Mouse (Mus musculus): ENCODE data around the gene Hist1h2bn.
"Not testable (repeated sequence)": the region's sequence is repeated elsewhere in the genome, so short reads cannot be mapped to it uniquely, and the experiment has no call there.

The Hist1h2bn gene

DNA sequence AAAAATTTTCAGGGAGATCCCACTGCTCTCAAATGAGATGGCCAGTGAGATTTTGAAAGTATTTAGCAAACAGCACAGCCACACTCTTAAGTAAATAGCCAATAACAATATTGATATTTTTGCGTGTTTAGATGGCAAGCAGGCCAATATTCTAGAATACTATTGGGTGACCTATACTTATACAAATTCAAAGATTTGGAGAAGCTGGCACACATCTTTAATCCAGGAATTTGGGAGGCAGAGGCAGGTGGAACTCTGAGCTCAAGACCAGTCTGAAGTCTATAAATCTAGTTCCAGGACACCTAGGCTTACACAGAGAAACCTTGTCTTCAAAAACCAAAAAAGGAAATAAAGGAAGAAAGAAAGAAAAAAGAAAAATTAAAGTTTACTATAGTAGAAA lies 27.7 kb downstream of the Hist1h2bn start:
- DNase-seq (ENCODE audit: low read depth, low spot score) = no peak

DNA sequence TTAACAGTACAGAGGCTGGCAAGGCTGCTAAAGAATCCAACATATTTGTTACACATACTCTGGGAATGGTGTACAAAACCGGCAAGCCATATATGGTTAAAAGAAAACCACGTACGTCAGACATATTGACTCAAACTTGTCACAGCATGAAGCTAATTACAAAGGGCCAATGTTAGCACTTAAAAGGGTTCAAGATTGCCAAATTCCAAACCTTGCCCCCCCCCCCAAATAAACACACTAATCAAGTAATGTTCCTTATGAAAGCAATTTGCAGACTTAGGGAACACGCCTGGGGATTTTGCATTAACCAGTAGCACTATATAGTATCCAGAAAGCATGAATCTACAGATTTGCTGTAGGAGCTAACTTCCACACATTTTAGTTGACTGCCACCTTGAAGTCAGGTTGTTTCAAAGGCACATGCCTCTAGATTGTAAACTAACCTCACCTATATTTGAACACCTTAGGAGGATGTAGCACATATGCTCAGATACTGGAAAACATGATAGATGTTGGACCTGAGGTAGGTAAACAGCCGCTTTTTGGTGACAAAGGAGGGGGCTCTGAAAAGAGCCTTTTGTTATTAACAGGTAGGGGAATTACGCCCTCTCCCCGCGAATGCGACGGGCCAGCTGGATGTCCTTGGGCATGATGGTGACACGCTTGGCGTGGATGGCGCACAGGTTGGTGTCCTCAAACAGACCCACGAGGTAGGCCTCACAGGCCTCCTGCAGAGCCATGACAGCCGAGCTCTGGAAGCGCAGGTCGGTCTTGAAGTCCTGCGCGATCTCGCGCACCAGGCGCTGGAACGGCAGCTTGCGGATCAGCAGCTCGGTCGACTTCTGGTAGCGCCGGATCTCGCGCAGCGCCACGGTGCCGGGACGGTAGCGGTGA lies 28.7 kb downstream of the Hist1h2bn start:
- DNase-seq (ENCODE audit: low read depth, low spot score) = peak; percentile 85

DNA sequence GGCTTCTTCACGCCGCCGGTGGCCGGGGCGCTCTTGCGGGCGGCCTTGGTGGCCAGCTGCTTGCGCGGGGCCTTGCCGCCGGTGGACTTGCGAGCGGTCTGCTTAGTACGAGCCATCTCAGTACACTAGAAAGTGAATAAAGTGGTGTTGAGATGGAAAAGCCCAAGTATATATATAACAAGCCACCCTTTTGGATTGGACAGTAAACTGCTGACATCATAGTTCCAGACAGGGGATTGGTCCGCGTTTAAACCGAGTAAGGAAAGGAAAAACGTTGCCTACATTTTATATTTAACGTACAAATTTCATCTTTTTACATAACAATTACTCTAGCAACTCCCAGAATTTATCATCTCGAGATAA lies 29.3 kb downstream of the Hist1h2bn start, which contains the start of gene Hist1h3i:
Gene Hist1h3i, minus strand, starts transcription at position 116 of the 363 bp plus-strand sequence.
- DNase-seq (ENCODE audit: low read depth, low spot score) = peak; percentile 92

DNA sequence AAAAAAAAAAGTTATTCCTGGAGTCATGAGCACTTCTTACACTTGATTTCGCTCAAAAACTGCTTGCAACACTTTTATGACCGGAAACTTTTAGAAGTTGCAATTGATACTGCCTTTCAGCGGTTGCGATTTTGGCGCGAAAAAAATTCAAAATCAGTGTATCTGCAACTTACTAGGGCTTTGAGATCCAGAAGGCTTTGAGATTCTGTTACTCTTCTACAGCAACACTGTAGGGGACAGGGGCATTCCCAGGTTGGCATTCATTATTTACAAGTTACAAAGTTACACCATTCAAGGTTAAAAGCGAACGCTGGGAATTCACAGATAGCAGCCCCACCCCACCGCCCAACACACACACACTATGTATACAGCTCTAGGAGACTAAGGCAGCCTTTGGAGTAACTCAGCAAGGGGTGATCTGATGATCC lies 29.8 kb downstream of the Hist1h2bn start:
- DNase-seq (ENCODE audit: low read depth, low spot score) = peak; percentile 76

DNA sequence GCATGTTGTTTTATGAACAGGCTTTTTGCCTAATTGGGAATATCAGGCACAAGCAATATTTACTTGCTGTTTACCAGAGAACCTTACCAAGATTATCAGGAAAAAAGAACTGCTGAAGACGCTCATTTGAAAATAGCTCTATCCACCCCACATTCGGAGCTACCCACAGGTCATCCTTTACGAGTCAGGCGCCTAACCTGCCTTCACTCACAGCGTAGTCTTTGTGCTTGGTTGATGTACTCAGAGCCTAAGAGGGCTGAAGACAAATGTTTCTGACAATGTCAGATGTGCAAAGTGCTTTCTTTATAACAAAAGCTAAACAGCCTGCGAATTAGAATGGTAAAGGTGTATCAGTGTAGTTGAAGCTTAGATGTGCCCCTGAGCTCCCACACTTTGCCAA lies 30.4 kb downstream of the Hist1h2bn start:
- no peak for DNase-seq (ENCODE audit: low read depth, low spot score)

DNA sequence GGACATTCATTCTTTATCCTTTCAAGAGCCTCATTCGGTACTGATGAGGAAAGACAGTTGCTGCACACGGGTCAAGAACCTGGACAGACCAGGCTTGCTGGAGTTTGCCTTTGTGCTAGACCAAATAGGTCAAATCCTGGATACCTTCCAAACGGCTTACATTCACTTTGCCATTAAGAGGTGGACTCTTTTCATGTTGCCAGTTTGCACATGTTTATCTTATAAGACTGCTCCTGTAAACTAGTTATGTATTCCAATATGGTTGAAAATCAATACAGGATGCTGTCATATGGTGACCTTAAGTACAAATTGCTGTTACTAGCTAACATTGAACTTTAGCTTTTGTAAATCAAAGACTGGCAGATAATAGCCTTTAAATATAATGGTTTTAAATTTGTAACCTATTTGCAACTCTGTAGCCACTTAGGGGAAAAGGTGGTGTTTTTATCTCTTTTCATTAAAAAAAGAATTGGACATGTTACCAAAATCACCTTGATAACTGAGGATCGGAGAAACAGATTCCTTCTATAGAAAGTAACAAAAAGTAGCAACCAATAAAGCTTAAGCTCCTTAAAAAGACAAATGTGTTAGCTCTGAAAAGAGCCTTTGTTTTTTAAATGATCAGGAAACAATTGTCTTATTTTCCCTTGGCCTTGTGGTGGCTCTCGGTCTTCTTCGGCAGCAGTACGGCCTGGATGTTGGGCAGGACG lies 32.4 kb downstream of the Hist1h2bn start:
- peak; percentile 81 for DNase-seq (ENCODE audit: low read depth, low spot score)

DNA sequence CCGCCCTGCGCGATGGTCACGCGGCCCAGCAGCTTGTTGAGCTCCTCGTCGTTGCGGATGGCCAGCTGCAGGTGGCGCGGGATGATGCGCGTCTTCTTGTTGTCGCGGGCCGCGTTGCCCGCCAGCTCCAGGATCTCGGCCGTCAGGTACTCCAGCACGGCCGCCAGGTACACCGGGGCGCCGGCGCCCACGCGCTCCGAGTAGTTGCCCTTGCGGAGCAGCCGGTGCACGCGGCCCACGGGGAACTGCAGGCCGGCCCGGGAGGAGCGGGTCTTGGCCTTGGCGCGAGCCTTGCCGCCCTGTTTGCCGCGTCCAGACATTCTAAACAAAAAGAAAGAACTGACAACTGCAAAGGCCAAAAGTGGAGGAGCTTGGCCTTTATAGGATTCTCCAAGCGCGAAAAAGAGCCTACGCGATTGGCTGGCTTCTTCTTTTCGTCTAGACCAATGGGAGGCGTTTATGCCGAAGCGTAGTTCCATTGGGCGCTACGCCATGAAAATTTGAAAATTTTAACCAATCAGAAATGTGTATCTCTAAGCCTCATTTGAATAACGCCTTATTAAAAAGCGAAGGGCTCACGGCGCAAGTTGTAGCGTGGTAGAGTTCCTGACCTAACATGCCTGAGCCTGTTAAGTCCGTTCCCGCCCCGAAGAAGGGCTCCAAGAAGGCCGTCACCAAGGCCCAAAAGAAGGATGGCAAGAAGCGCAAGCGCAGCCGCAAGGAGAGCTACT lies 33.1 kb downstream of the Hist1h2bn start, which contains the start of the genes Hist1h2an and Hist1h2bp:
Gene Hist1h2an, minus strand, starts transcription at position 320 of the 731 bp plus-strand sequence.
Gene Hist1h2bp, plus strand, starts transcription at position 563 of the 731 bp plus-strand sequence.
- DNase-seq (ENCODE audit: low read depth, low spot score) = peak; percentile 98

DNA sequence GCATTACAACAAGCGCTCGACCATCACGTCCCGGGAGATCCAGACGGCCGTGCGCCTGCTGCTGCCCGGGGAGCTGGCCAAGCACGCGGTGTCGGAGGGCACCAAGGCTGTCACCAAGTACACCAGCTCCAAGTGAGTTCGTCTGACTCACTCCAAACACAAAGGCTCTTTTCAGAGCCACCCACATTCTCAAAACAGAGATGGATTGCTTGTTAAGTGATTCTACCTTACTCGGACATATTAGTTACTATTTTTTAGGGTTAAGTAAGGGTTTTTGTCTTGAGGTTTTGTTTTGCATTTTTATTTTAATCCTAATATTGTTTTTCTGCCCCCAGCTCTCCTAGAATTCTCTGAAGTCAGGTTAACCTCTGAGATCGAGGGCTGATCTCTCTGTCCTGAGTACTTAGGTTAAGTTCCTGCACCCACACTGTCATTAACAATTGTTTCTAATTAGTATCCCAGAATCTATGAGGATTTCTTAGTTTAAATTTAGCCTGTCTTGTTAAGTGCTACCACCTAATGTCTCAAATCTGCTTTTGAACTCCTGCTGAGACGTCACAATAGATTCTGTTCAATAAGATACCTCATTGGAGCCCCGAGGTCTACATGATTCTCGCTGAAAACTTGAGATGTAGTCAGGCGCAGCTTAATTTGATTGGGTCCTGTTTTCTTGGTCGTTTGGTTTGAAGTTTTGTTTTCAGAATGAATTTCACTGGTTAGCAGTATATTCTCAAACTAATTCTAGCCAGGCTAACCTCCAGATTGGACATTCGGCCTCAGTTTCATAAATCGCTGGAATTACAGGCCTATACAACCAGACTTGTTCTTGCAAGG lies 34.1 kb downstream of the Hist1h2bn start:
- peak; percentile 54 for DNase-seq (ENCODE audit: low read depth, low spot score)

DNA sequence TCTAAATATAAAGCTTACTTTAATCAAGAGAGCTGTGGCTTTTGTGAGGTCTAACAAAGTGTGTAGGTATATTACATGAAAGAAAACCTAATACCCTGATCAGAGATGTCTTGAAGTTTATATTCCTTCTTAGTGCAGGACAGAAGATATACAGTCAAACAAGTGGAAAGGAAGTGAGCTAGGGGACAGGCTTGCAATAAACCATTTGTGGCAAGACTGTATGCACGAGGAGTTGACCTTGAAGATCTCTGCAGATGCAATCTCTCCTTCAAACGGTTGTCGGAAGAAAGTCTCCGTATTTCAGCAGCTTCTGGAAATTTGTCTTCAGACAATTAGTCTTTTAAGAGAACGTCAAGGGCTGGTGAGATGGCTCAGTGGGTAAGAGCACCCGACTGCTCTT lies 36.0 kb downstream of the Hist1h2bn start:
- DNase-seq (ENCODE audit: low read depth, low spot score) = no peak

DNA sequence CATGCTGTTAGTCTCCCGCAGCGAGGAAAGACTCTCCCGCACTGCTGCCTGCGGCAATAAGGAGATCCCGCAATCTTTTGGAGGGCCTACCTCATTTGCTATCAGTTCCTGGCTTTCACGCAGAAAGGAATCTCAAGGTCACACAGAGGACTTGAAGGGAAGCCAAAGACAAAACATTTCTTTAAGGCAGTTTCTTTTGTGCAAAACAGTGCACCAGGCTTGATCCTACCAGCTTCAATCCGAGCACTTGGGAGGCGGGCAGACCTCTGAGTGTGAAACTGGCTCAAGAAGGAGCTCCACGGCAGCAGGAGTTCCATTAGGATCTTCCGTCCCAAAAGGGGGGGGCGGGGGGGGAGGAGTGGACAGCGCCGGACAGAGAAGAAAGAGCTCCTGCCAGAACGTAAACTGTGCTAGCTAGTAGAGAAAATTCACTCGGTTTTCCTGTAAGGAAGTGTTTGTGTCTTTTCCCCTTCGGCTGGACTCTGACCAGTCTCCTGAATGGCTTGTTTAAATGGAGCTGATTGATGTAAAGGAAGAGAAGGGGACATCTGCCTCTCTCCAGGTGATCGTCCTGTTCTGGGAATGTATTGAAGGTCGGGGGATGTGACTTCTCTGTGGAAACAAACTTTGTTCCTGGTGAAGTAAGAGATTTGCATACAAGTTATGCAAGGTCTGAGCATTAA lies 36.8 kb downstream of the Hist1h2bn start:
- no peak for DNase-seq (ENCODE audit: low read depth, low spot score)

DNA sequence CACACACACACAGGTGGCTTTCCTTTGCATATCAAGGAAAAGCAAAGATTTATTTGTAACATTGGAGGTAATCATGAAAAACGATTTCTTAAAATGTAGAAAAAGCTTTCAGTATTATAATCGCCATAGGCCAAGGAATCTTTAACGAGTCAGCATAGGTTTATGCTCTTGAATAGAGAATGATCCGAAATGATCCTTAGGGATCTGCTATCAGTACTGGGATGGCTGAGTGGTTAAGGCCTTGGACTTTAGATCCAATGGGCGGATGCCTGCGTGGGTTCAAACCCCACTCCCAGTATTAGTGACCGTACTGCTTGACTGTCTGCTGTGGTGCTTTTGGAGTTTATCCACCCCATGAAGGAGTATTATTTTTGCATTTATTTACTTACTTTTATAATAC lies 41.7 kb downstream of the Hist1h2bn start:
- DNase-seq (ENCODE audit: low read depth, low spot score) = no peak

DNA sequence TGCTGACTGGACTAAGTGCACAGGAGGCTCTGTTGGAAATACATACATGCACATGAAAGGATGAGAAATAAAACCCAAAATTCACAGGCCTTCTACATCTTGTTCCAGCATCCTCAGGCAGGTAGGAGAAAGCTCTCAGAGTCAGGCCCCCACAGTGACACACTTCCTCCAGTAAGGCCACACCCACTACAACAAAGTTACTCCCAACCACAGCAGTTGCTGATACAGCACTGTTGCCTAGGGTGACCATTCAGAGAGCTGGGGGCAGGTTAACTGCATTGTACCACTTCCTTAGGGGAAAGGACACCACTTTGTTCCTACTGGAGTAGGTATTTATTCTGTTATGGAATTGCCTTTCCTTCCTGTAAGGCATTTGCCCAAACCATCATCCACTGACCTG lies 43.2 kb downstream of the Hist1h2bn start:
- DNase-seq (ENCODE audit: low read depth, low spot score) = not testable (repeated sequence)

DNA sequence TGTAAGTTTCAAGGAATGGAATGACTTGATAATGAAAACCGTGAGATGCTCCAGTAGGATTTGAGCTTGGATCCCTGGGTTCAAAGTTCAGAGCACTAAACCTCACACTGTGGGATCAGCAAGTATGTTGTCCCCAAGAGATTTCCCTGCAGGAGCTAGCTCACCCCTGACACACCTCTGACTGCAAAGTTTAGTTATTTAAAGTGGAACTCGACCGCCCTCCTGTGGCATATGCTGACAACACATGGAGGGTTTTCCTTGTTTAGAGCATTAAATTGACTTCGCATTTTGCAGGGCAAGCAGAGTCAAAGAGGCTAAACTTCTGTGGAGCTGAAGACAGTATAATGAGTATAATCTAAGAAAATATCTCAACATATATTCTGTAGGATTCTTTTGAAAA lies 49.1 kb downstream of the Hist1h2bn start:
- DNase-seq (ENCODE audit: low read depth, low spot score) = not testable (repeated sequence)
